Mouse (Mus musculus): ENCODE measurements around the gene Aacs. TPM values are rescaled to one million over a fixed set of nuclear protein-coding genes. Genes with fewer than 3 reads are reported as not detected.

Aacs gene
- polyA plus RNA-seq, 2 experiments: 35.5 to 43.3 TPM

DNA sequence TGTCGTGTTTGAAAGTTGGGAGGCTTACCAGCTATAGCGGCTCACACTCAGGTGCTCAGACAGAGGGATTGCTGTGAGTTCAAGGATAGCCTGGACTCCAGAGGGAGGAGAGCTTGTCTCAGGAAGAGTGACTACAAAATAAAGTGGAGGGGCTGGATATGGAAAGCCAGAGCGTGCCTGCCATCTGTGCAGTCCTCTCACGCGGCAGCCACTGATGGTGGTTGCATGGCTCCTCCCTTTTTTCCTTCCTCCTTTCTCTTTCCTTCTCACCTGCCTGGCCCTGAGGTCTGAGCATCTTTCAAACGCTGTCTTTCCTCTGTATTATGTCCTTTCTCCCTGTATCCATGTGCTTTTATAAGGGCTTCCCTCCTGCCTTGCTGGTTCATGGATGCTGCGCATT is 2.4 kb downstream of the Aacs start:
- Histone ChIP-seq H3K4me1 (ENCODE audit: control insufficient read depth, insufficient read depth, low read length) (peaks cover 17% of the 10 kb centered on the region), H3K9ac (ENCODE audit: low read depth, low read length, severe bottlenecking) (0 out of 2 replicates have a peak overlapping the region, but pooled peaks have one; percentile 28), H3K4me2 (replicated peaks; ENCODE audit: low read depth, low read length, severe bottlenecking) (no peak overlapping the region), H3K4me3 (replicated peaks; ENCODE audit: low read length) (no peak overlapping the region), H3K27ac (replicated peaks; ENCODE audit: low read depth, low read length) (no peak overlapping the region), H3K27me3 (ENCODE audit: control insufficient read depth, insufficient read depth, low read length) (no peaks in the 10 kb centered on the region), H3K36me3 (ENCODE audit: control insufficient read depth, insufficient read depth, low read length) (peaks cover 15% of the 10 kb centered on the region), H3K9me3 (ENCODE audit: control insufficient read depth, low read length) (no peaks in the 10 kb centered on the region)
- TF ChIP-seq POLR2A (IDR thresholded peaks at IDR 0.05; ENCODE audit: borderline replicate concordance, extremely low read depth, insufficient read depth, insufficient read length): no peak
- DNase-seq (ENCODE audit: low spot score) (no peak), ATAC-seq (ENCODE audit: low FRiP score, low read depth) (no peak)
- 71% methylated on average over 7 of the region's 7 CpGs for WGBS

GRCm38 (mm10) chr5:125479376-125479775 is 3.8 kb downstream of the Aacs start:
- no peak for TF ChIP-seq POLR2A (IDR thresholded peaks at IDR 0.05; ENCODE audit: borderline replicate concordance, extremely low read depth, insufficient read depth, insufficient read length)
- H3K9me3 ChIP-seq (ENCODE audit: control insufficient read depth, low read length): no peaks in the 10 kb centered on the region
- H3K27ac ChIP-seq (replicated peaks; ENCODE audit: low read depth, low read length): no peak overlapping the region
- H3K4me2 ChIP-seq (replicated peaks; ENCODE audit: low read depth, low read length, severe bottlenecking): no peak overlapping the region
- H3K4me1 ChIP-seq (ENCODE audit: control insufficient read depth, insufficient read depth, low read length): peaks cover 17% of the 10 kb centered on the region
- no peaks in the 10 kb centered on the region for H3K27me3 ChIP-seq (ENCODE audit: control insufficient read depth, insufficient read depth, low read length)
- DNase-seq (ENCODE audit: low spot score) (no peak), ATAC-seq (ENCODE audit: low FRiP score, low read depth) (no peak)
- H3K9ac ChIP-seq (ENCODE audit: low read depth, low read length, severe bottlenecking): no peak overlapping the region
- no peak overlapping the region for H3K4me3 ChIP-seq (replicated peaks; ENCODE audit: low read length)
- peaks cover 22% of the 10 kb centered on the region for H3K36me3 ChIP-seq (ENCODE audit: control insufficient read depth, insufficient read depth, low read length)
- 86% methylated on average over 3 of the region's 3 CpGs for WGBS

GRCm38 (mm10) chr5:125480434-125481231 is 5.0 kb downstream of the Aacs start:
- Histone ChIP-seq H3K27me3 (ENCODE audit: control insufficient read depth, insufficient read depth, low read length) (no peaks in the 10 kb centered on the region), H3K9ac (ENCODE audit: low read depth, low read length, severe bottlenecking) (no peak overlapping the region), H3K4me2 (replicated peaks; ENCODE audit: low read depth, low read length, severe bottlenecking) (no peak overlapping the region), H3K27ac (replicated peaks; ENCODE audit: low read depth, low read length) (no peak overlapping the region), H3K36me3 (ENCODE audit: control insufficient read depth, insufficient read depth, low read length) (peaks cover 29% of the 10 kb centered on the region), H3K4me3 (replicated peaks; ENCODE audit: low read length) (no peak overlapping the region), H3K4me1 (ENCODE audit: control insufficient read depth, insufficient read depth, low read length) (peaks cover 17% of the 10 kb centered on the region), H3K9me3 (ENCODE audit: control insufficient read depth, low read length) (no peaks in the 10 kb centered on the region)
- ATAC-seq (ENCODE audit: low FRiP score, low read depth) (no peak), DNase-seq (ENCODE audit: low spot score) (no peak)
- 84% methylated on average over 11 of the region's 11 CpGs for WGBS
- no peak for TF ChIP-seq POLR2A (IDR thresholded peaks at IDR 0.05; ENCODE audit: borderline replicate concordance, extremely low read depth, insufficient read depth, insufficient read length)

GRCm38 (mm10) chr5:125482474-125482873 is 6.9 kb downstream of the Aacs start:
- no peak for DNase-seq (ENCODE audit: low spot score)

GRCm38 (mm10) chr5:125483712-125484611 is 8.3 kb downstream of the Aacs start:
- H3K27me3 ChIP-seq (ENCODE audit: control insufficient read depth, insufficient read depth, low read length): no peaks in the 10 kb centered on the region
- no peak for ATAC-seq (ENCODE audit: low FRiP score, low read depth)
- H3K9ac ChIP-seq (ENCODE audit: low read depth, low read length, severe bottlenecking): no peak overlapping the region
- WGBS: 80% methylated on average over 5 of the region's 6 CpGs
- no peak for DNase-seq (ENCODE audit: low spot score)
- no peak for TF ChIP-seq POLR2A (IDR thresholded peaks at IDR 0.05; ENCODE audit: borderline replicate concordance, extremely low read depth, insufficient read depth, insufficient read length)
- no peaks in the 10 kb centered on the region for H3K9me3 ChIP-seq (ENCODE audit: control insufficient read depth, low read length)
- H3K4me1 ChIP-seq (ENCODE audit: control insufficient read depth, insufficient read depth, low read length): no peaks in the 10 kb centered on the region
- no peak overlapping the region for H3K4me2 ChIP-seq (replicated peaks; ENCODE audit: low read depth, low read length, severe bottlenecking)
- H3K4me3 ChIP-seq (replicated peaks; ENCODE audit: low read length): no peak overlapping the region
- no peak overlapping the region for H3K27ac ChIP-seq (replicated peaks; ENCODE audit: low read depth, low read length)
- H3K36me3 ChIP-seq (ENCODE audit: control insufficient read depth, insufficient read depth, low read length): peaks cover 42% of the 10 kb centered on the region

More at GRCm38 (mm10) chr5:125482474-125482873, 6.9 kb downstream of the Aacs start:
- Histone ChIP-seq H3K27me3 (ENCODE audit: control insufficient read depth, insufficient read depth, low read length) (no peaks in the 10 kb centered on the region), H3K4me2 (replicated peaks; ENCODE audit: low read depth, low read length, severe bottlenecking) (no peak overlapping the region), H3K9me3 (ENCODE audit: control insufficient read depth, low read length) (no peaks in the 10 kb centered on the region), H3K36me3 (ENCODE audit: control insufficient read depth, insufficient read depth, low read length) (peaks cover 35% of the 10 kb centered on the region), H3K27ac (replicated peaks; ENCODE audit: low read depth, low read length) (no peak overlapping the region), H3K9ac (ENCODE audit: low read depth, low read length, severe bottlenecking) (no peak overlapping the region), H3K4me3 (replicated peaks; ENCODE audit: low read length) (no peak overlapping the region), H3K4me1 (ENCODE audit: control insufficient read depth, insufficient read depth, low read length) (peaks cover 6% of the 10 kb centered on the region)
- TF ChIP-seq POLR2A (IDR thresholded peaks at IDR 0.05; ENCODE audit: borderline replicate concordance, extremely low read depth, insufficient read depth, insufficient read length): no peak
- 92% methylated on average over 7 of the region's 7 CpGs for WGBS
- ATAC-seq (ENCODE audit: low FRiP score, low read depth): no peak
